Mouse (Mus musculus): Measurements from ENCODE around the gene Pla2g6. TPM values are rescaled to one million over a fixed set of nuclear protein-coding genes. Genes with fewer than 3 reads are reported as not detected.

Gene Pla2g6
- polyA plus RNA-seq, 1 experiment from 2014 or later = 17.0 TPM

MicroRNA genes within 50 kb of the gene (microRNA counts, 519-probe panel; counts per million panel counts)
- 684 counts per million, percentile 72 among the panel's probes with 10 or more counts for microRNA mmu-miR-1943

Small RNA genes within 50 kb of the gene (microRNA-seq; reads per million reads assigned to microRNA genes)
- gene Mir1943 = 2.3 reads per million

Other genes starting within 250 kb of the Pla2g6 start
- 6.8 and 9.7 TPM in 2 replicates for gene Micall1, start 219.5 kb downstream of the Pla2g6 start, polyA plus RNA-seq (2016; fragmentation: Nextera tagmentation; extraction: Ambion mirVana)
- 351 and 426 TPM in 2 replicates for gene Polr2f, start 187.4 kb downstream of the Pla2g6 start, polyA plus RNA-seq (2016; fragmentation: Nextera tagmentation; extraction: Ambion mirVana)
- gene 1700088E04Rik, start 187.1 kb downstream of the Pla2g6 start, polyA plus RNA-seq (2016; fragmentation: Nextera tagmentation; extraction: Ambion mirVana) = 5.2 and 5.7 TPM in 2 replicates
- 0.75 and 1.8 TPM in 2 replicates for gene Sox10, start 163.2 kb downstream of the Pla2g6 start, polyA plus RNA-seq (2016; fragmentation: Nextera tagmentation; extraction: Ambion mirVana)
- gene Pick1, start 99.2 kb downstream of the Pla2g6 start, polyA plus RNA-seq (2016; fragmentation: Nextera tagmentation; extraction: Ambion mirVana) = 38.3 and 52.5 TPM in 2 replicates
- gene Gm49486, start 99.0 kb downstream of the Pla2g6 start, polyA plus RNA-seq (2016; fragmentation: Nextera tagmentation; extraction: Ambion mirVana) = 0.11 and 0.48 TPM in 2 replicates
- 0.16 TPM in 1 of 2 replicates, not detected in the other for gene Slc16a8, start 73.6 kb downstream of the Pla2g6 start, polyA plus RNA-seq (2016; fragmentation: Nextera tagmentation; extraction: Ambion mirVana)
- 2.6 and 3.1 TPM in 2 replicates for gene Baiap2l2, start 42.9 kb downstream of the Pla2g6 start, polyA plus RNA-seq (2016; fragmentation: Nextera tagmentation; extraction: Ambion mirVana)
- gene Maff, start 18.2 kb upstream of the Pla2g6 start, polyA plus RNA-seq (2016; fragmentation: Nextera tagmentation; extraction: Ambion mirVana) = 1.2 and 1.5 TPM in 2 replicates
- gene Tmem184b, start 75.2 kb upstream of the Pla2g6 start, polyA plus RNA-seq (2016; fragmentation: Nextera tagmentation; extraction: Ambion mirVana) = 63.5 and 74.8 TPM in 2 replicates
- gene Csnk1e, start 127.2 kb upstream of the Pla2g6 start, polyA plus RNA-seq (2016; fragmentation: Nextera tagmentation; extraction: Ambion mirVana) = 152 and 170 TPM in 2 replicates
- gene Kcnj4, start 176.9 kb upstream of the Pla2g6 start, polyA plus RNA-seq (2016; fragmentation: Nextera tagmentation; extraction: Ambion mirVana) = not detected in 2 replicates
- gene Kdelr3, start 188.0 kb upstream of the Pla2g6 start, polyA plus RNA-seq (2016; fragmentation: Nextera tagmentation; extraction: Ambion mirVana) = 4.2 and 9.4 TPM in 2 replicates
- 44.9 and 51.4 TPM in 2 replicates for gene Ddx17, start 218.4 kb upstream of the Pla2g6 start, polyA plus RNA-seq (2016; fragmentation: Nextera tagmentation; extraction: Ambion mirVana)

All from limb, embryonic 10.5 days (tissue).